Mouse (Mus musculus): ENCODE data around the gene Tas2r129. TPM values are rescaled to one million over a fixed set of nuclear protein-coding genes. Genes with fewer than 3 reads are reported as not detected.

The Tas2r129 gene
- not detected for polyA plus RNA-seq (2012; fragmentation: generic; extraction: Trizol)

DNA sequence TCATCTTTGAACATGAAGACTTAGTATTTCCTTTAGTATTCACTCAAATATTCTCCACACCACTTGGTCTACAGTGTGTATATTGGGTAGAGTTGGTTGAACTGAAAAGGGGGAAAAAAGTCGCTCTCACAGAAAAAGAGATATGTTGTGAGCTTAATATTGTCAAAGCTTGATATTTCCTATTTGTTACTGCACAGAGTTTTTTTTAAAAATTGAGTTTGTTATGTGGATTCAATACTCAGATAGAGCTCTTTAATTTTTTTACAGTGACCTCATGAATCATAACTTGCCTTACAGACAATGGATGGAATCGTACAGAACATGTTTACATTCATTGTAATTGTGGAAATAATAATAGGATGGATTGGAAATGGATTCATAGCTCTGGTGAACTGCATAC, at the start of gene Tas2r129:
TSS of gene Tas2r129 (plus strand) at position 301 of the 400 bp plus-strand sequence.

DNA sequence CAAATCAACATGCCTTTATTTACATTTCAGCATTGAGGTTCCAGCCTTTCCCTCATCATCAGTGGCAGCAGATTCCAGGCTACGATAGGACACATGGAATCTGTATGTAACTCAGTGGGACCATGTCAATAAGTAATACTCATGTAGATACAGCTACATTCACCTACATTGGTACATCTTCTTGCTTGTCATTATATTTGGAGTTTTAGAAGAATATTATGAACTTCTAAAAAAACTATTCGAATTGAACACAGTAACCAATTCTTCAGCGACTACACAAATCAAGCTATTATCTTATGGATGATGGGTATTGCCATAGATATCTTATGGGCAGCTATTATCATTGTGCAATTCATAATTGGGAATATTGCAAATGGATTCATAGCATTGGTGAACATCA, 41.6 kb upstream of the Tas2r129 start, which contains the start of gene Tas2r125:
TSS of gene Tas2r125 (plus strand) at position 301 of the 400 bp plus-strand sequence.

DNA sequence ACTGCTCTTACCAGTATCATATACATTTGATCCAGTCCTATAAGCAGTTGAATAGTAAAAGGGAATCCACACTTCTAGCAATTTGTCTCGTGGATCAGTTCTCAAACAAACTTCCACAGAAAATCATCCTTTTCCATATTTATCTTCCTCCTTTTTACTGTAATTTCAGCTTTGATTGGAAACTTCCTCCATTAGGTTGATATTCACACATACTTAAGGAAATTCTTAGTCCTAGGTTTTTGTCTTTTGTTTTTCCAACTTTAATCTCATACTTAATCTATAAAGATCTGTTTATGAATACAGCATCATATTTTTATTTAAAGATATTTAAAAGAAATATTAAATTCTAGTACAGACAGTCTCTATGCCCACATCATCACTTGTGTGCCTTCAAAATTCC, 6.9 kb downstream of the Tas2r129 start, which contains the start of gene Tas2r131:
TSS of gene Tas2r131 (minus strand) at position 101 of the 400 bp plus-strand sequence.

DNA sequence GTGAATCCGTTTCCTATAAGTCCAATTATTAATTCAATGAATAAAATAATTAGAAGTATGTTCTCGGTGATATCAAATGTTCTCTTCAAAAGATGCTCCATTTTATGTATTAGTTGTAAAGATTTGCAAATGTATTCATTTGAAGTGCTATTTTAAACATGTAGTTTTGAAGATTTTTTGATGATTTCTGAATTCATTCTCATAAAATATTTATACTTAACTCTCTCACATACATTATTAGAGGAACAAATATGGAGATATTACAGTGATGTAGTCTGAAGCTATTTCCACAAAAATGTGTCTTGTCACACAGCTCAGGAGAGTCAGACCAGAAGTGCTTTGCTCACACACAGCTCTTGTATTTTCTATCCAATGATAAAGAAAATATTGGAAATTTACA, 30.0 kb downstream of the Tas2r129 start, which contains the start of gene Tas2r109:
TSS of gene Tas2r109 (minus strand) at position 101 of the 400 bp plus-strand sequence.

Other genes starting within 250 kb of the Tas2r129 start
- not detected for gene Tas2r122, start 239.2 kb upstream of the Tas2r129 start, polyA plus RNA-seq (2012; fragmentation: generic; extraction: Trizol)
- gene Tas2r115, start 213.1 kb upstream of the Tas2r129 start, polyA plus RNA-seq (2012; fragmentation: generic; extraction: Trizol): not detected
- not detected for gene Tas2r124, start 196.4 kb upstream of the Tas2r129 start, polyA plus RNA-seq (2012; fragmentation: generic; extraction: Trizol)
- gene Tas2r102, start 189.0 kb upstream of the Tas2r129 start, polyA plus RNA-seq (2012; fragmentation: generic; extraction: Trizol): not detected
- not detected for gene Tas2r136, start 172.9 kb upstream of the Tas2r129 start, polyA plus RNA-seq (2012; fragmentation: generic; extraction: Trizol)
- gene Tas2r117, start 148.3 kb upstream of the Tas2r129 start, polyA plus RNA-seq (2012; fragmentation: generic; extraction: Trizol): not detected
- not detected for gene Tas2r123, start 104.0 kb upstream of the Tas2r129 start, polyA plus RNA-seq (2012; fragmentation: generic; extraction: Trizol)
- not detected for gene Tas2r116, start 95.7 kb upstream of the Tas2r129 start, polyA plus RNA-seq (2012; fragmentation: generic; extraction: Trizol)
- gene Tas2r110, start 83.1 kb upstream of the Tas2r129 start, polyA plus RNA-seq (2012; fragmentation: generic; extraction: Trizol): not detected
- not detected for gene Tas2r113, start 58.1 kb upstream of the Tas2r129 start, polyA plus RNA-seq (2012; fragmentation: generic; extraction: Trizol)
- gene Tas2r125, start 41.5 kb upstream of the Tas2r129 start, polyA plus RNA-seq (2012; fragmentation: generic; extraction: Trizol): not detected
- gene Tas2r131, start 6.8 kb downstream of the Tas2r129 start, polyA plus RNA-seq (2012; fragmentation: generic; extraction: Trizol): not detected
- not detected for gene Tas2r109, start 29.9 kb downstream of the Tas2r129 start, polyA plus RNA-seq (2012; fragmentation: generic; extraction: Trizol)
- not detected for gene Tas2r103, start 86.0 kb downstream of the Tas2r129 start, polyA plus RNA-seq (2012; fragmentation: generic; extraction: Trizol)
- not detected for gene Tas2r140, start 104.7 kb downstream of the Tas2r129 start, polyA plus RNA-seq (2012; fragmentation: generic; extraction: Trizol)
- gene Smim10l1, start 153.8 kb downstream of the Tas2r129 start, polyA plus RNA-seq (2012; fragmentation: generic; extraction: Trizol): 10 to 100 TPM in 1 of 2 experiments, 1 to 10 TPM in 1; 1.8 to 17.7 TPM